Mouse (Mus musculus): ENCODE measurements around the gene Mrpl1. TPM values are rescaled to one million over a fixed set of nuclear protein-coding genes. Genes with fewer than 3 reads are reported as not detected.
A peak's percentile ranks its signal among the peaks of the same experiment; 100 is the strongest.

Gene Mrpl1
- polyA plus RNA-seq, 1 experiment = 9.1 TPM

- DNase-seq (ENCODE audit: low read depth) = no peak
- TF ChIP-seq POLR2A (IDR thresholded peaks at IDR 0.05; ENCODE audit: borderline replicate concordance, extremely low read depth, insufficient read depth, insufficient read length, poor library complexity, severe bottlenecking) = no peak
- no peak for TF ChIP-seq CTCF (IDR thresholded peaks at IDR 0.05; ENCODE audit: borderline replicate concordance, extremely low read depth, insufficient read depth, insufficient read length)
These were observed 750 bp upstream of the Mrpl1 start for GRCm38 (mm10) chr5:96208543-96208942.

GRCm38 (mm10) chr5:96209916-96210583 lies 757 bp downstream of the Mrpl1 start:
- TF ChIP-seq CTCF (IDR thresholded peaks at IDR 0.05; ENCODE audit: borderline replicate concordance, extremely low read depth, insufficient read depth, insufficient read length) (no peak), POLR2A (IDR thresholded peaks at IDR 0.05; ENCODE audit: borderline replicate concordance, extremely low read depth, insufficient read depth, insufficient read length, poor library complexity, severe bottlenecking) (peak; percentile 89; the same call in 1 of the 2 replicates)
- DNase-seq (ENCODE audit: low read depth) = peak; percentile 98

- no peak for DNase-seq (ENCODE audit: low read depth)
- no peak for TF ChIP-seq CTCF (IDR thresholded peaks at IDR 0.05; ENCODE audit: borderline replicate concordance, extremely low read depth, insufficient read depth, insufficient read length)
- no peak for TF ChIP-seq POLR2A (IDR thresholded peaks at IDR 0.05; ENCODE audit: borderline replicate concordance, extremely low read depth, insufficient read depth, insufficient read length, poor library complexity, severe bottlenecking)
These were observed 9.4 kb downstream of the Mrpl1 start for GRCm38 (mm10) chr5:96218648-96219047.

GRCm38 (mm10) chr5:96219512-96219911 lies 10.2 kb downstream of the Mrpl1 start:
- no peak for TF ChIP-seq POLR2A (IDR thresholded peaks at IDR 0.05; ENCODE audit: borderline replicate concordance, extremely low read depth, insufficient read depth, insufficient read length, poor library complexity, severe bottlenecking)
- no peak for DNase-seq (ENCODE audit: low read depth)

GRCm38 (mm10) chr5:96221298-96221697 lies 12.0 kb downstream of the Mrpl1 start:
- TF ChIP-seq CTCF (IDR thresholded peaks at IDR 0.05; ENCODE audit: borderline replicate concordance, extremely low read depth, insufficient read depth, insufficient read length) (no peak), POLR2A (IDR thresholded peaks at IDR 0.05; ENCODE audit: borderline replicate concordance, extremely low read depth, insufficient read depth, insufficient read length, poor library complexity, severe bottlenecking) (no peak)
- DNase-seq (ENCODE audit: low read depth) = no peak

- peak; percentile 15 for DNase-seq (ENCODE audit: low read depth)
- TF ChIP-seq CTCF (IDR thresholded peaks at IDR 0.05; ENCODE audit: borderline replicate concordance, extremely low read depth, insufficient read depth, insufficient read length) (no peak), POLR2A (IDR thresholded peaks at IDR 0.05; ENCODE audit: borderline replicate concordance, extremely low read depth, insufficient read depth, insufficient read length, poor library complexity, severe bottlenecking) (no peak)
These were observed 12.7 kb downstream of the Mrpl1 start for GRCm38 (mm10) chr5:96221812-96222585.

GRCm38 (mm10) chr5:96222964-96223363 lies 13.7 kb downstream of the Mrpl1 start:
- TF ChIP-seq POLR2A (IDR thresholded peaks at IDR 0.05; ENCODE audit: borderline replicate concordance, extremely low read depth, insufficient read depth, insufficient read length, poor library complexity, severe bottlenecking) (no peak), CTCF (IDR thresholded peaks at IDR 0.05; ENCODE audit: borderline replicate concordance, extremely low read depth, insufficient read depth, insufficient read length) (no peak)
- no peak for DNase-seq (ENCODE audit: low read depth)

GRCm38 (mm10) chr5:96226490-96226889 lies 17.2 kb downstream of the Mrpl1 start:
- peak; percentile 18 for DNase-seq (ENCODE audit: low read depth)
- TF ChIP-seq POLR2A (IDR thresholded peaks at IDR 0.05; ENCODE audit: borderline replicate concordance, extremely low read depth, insufficient read depth, insufficient read length, poor library complexity, severe bottlenecking) (no peak), CTCF (IDR thresholded peaks at IDR 0.05; ENCODE audit: borderline replicate concordance, extremely low read depth, insufficient read depth, insufficient read length) (no peak)

GRCm38 (mm10) chr5:96228967-96229366 lies 19.7 kb downstream of the Mrpl1 start:
- TF ChIP-seq POLR2A (IDR thresholded peaks at IDR 0.05; ENCODE audit: borderline replicate concordance, extremely low read depth, insufficient read depth, insufficient read length, poor library complexity, severe bottlenecking) (no peak), CTCF (IDR thresholded peaks at IDR 0.05; ENCODE audit: borderline replicate concordance, extremely low read depth, insufficient read depth, insufficient read length) (no peak)

GRCm38 (mm10) chr5:96238797-96239196 lies 29.5 kb downstream of the Mrpl1 start:
- TF ChIP-seq POLR2A (IDR thresholded peaks at IDR 0.05; ENCODE audit: borderline replicate concordance, extremely low read depth, insufficient read depth, insufficient read length, poor library complexity, severe bottlenecking) (no peak), CTCF (IDR thresholded peaks at IDR 0.05; ENCODE audit: borderline replicate concordance, extremely low read depth, insufficient read depth, insufficient read length) (no peak)

More at GRCm38 (mm10) chr5:96228967-96229366, 19.7 kb downstream of the Mrpl1 start:
- DNase-seq (ENCODE audit: low read depth) = no peak

GRCm38 (mm10) chr5:96240856-96241255 lies 31.6 kb downstream of the Mrpl1 start:
- DNase-seq (ENCODE audit: low read depth) = no peak
- TF ChIP-seq CTCF (IDR thresholded peaks at IDR 0.05; ENCODE audit: borderline replicate concordance, extremely low read depth, insufficient read depth, insufficient read length) (no peak), POLR2A (IDR thresholded peaks at IDR 0.05; ENCODE audit: borderline replicate concordance, extremely low read depth, insufficient read depth, insufficient read length, poor library complexity, severe bottlenecking) (no peak)

More at GRCm38 (mm10) chr5:96238797-96239196, 29.5 kb downstream of the Mrpl1 start:
- DNase-seq (ENCODE audit: low read depth) = no peak
